Mouse (Mus musculus) spleen, adult 2 months (tissue): ENCODE results near the gene Socs3. TPM values are rescaled to one million over a fixed set of nuclear protein-coding genes. Genes with fewer than 3 reads are reported as not detected.

ENCODE experiments used
- DNase-seq, 2 experiments: peaks; one replicate each; pipeline versions ENCODE4 v3.0.0 to v3.0.0-alpha.2; 2012 to 2021; ENCODE audit warnings: low spot score in 2 of 2, low read depth in 1 of 2
- H3K27ac ChIP-seq: fragments of 200-500 bp; 2 replicates; pipeline ENCODE4 v1.5.1; 2012; ENCODE audit warnings: low read length, inconsistent platforms; ENCODE audit not compliant: insufficient read depth
- H3K27me3 ChIP-seq: fragments of 200-500 bp; 2 replicates; pipeline ENCODE4 v1.6.1; 2012; ENCODE audit warnings: mild to moderate bottlenecking, moderate library complexity, low read length, inconsistent platforms; ENCODE audit not compliant: control insufficient read depth, insufficient read depth
- H3K36me3 ChIP-seq: fragments of 200-500 bp; 2 replicates; pipeline ENCODE4 v1.6.1; 2012; ENCODE audit warnings: mild to moderate bottlenecking, low read length, inconsistent platforms; ENCODE audit not compliant: control insufficient read depth, insufficient read depth
- H3K4me1 ChIP-seq: fragments of 200-500 bp; 2 replicates; pipeline ENCODE4 v1.6.1; 2011; ENCODE audit warnings: inconsistent platforms; ENCODE audit not compliant: control insufficient read depth, insufficient read depth, insufficient read length
- H3K4me3 ChIP-seq: fragments of 200-500 bp; 2 replicates; pipeline ENCODE4 v1.5.1; 2011; ENCODE audit warnings: mild to moderate bottlenecking, inconsistent platforms; ENCODE audit not compliant: insufficient read depth, insufficient read length; ENCODE audit errors: extremely low read depth
- CTCF ChIP-seq: fragments of 200-500 bp; IDR thresholded peaks from 2 replicates; pipeline ENCODE4 v1.5.1; 2011; ENCODE audit warnings: mild to moderate bottlenecking, inconsistent platforms; ENCODE audit not compliant: insufficient read depth, insufficient read length, insufficient replicate concordance; ENCODE audit errors: extremely low read depth
- POLR2A ChIP-seq: fragments of 200-500 bp; IDR thresholded peaks from 2 replicates; pipeline ENCODE4 v1.6.1; 2011; ENCODE audit warnings: low read depth, low read length, inconsistent platforms
- WGBS: fragments of 180-500 bp; shearing (Covaris S2); methylation state at CpG from one replicate; pipeline ENCODE4 v1.1.7; 2018; 5-methylcytosine and 5-hydroxymethylcytosine counted together
- polyA plus RNA-seq: library from polyadenylated mRNA; depleted of rRNA; stranded (reverse); fragments of >200 nt; gene quantifications from 2 replicates; pipeline ENCODE4 v1.2.3, GENCODE M21; 2012; rRNA removed

Socs3 gene
- polyA plus RNA-seq = 22.0 and 31.0 TPM in 2 replicates

DNA sequence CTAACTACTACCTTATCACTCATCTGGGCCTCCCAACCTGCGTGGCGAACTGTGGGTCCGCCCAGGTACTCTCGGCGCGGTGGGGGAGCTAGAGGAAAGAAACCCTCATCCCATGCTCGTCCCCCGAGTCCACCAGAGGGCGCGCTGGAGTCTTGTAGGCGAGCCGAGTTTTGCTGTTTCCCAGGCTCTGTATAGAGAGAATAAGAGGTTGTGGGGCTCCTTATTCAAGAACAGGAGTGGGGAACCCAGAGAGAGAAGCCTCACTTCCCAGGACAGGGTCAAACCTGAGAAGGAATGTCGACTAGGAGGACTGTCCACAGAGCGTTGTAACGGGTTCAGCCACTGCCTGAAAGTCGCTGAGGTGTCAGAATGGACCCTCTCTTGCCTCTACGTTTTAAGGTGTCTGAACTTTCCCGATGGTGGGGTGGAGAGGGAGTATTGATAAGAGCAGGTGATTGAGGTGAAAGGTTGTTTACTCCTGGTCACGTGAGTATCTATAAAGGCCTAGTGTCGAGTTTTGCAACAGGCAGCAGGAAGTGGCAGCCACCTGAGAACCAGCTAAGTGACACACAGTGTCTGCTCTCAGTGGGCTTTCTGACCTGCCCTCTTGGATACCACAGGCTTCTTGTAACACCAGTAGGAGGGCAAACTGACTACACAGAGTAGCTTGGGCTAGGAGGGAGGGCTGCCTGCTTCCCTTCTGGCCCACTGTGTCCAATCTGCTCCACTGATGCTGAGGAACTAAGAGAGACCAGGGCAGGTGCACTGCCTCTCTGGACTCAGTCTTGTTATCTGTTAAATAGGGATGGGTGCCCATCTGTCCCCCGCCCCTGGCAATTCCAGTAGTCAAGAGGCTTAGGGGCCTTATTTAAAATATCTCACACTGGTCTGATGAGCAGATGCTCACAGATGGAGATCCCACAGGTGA is at the start of gene Socs3:
Socs3 (minus strand) TSS at position 103 of the 928 bp plus-strand sequence.
- Histone ChIP-seq H3K27me3 (peaks cover 9% of the 10 kb centered on the region), H3K4me3 (peak within 1 kb of the TSS; percentile 76), H3K36me3 (peaks cover 11% of the 10 kb centered on the region), H3K27ac (peak within 1 kb of the TSS; percentile 82), H3K4me1 (peaks cover 33% of the 10 kb centered on the region)
- 14% methylated on average over 21 of the region's 21 CpGs for WGBS
- peak; percentile 80 to 92 for DNase-seq
- TF ChIP-seq POLR2A (no peak), CTCF (peak; percentile 94)

- H3K36me3 ChIP-seq = peaks cover 13% of the 10 kb centered on the region; the same call in 1 of the 2 replicates
- no peak for DNase-seq
- 96% methylated on average over 4 of the region's 4 CpGs for WGBS
- H3K4me1 ChIP-seq = peaks cover 24% of the 10 kb centered on the region; the same call in 1 of the 2 replicates
- no peak overlapping the region for H3K4me3 ChIP-seq
- TF ChIP-seq CTCF = peak; percentile 10; the same call in 1 of the 2 replicates
- TF ChIP-seq POLR2A = no peak
- H3K27ac ChIP-seq = no peak overlapping the region
- H3K27me3 ChIP-seq = no peaks in the 10 kb centered on the region
Measured at GRCm38 (mm10) chr11:118018328-118018727, 48.5 kb upstream of the Socs3 start.

GRCm38 (mm10) chr11:118015381-118016145 is 45.7 kb upstream of the Socs3 start:
- H3K4me3 ChIP-seq = peak overlapping the region; percentile 29; the same call in 1 of the 2 replicates
- peaks cover 7% of the 10 kb centered on the region; the same call in 1 of the 2 replicates for H3K36me3 ChIP-seq
- peak overlapping the region; percentile 85 for H3K27ac ChIP-seq
- H3K27me3 ChIP-seq = no peaks in the 10 kb centered on the region
- no peak for TF ChIP-seq POLR2A
- TF ChIP-seq CTCF = no peak
- DNase-seq = peak in 1 of 2 experiments; percentile 29
- peaks cover 24% of the 10 kb centered on the region; the same call in 1 of the 2 replicates for H3K4me1 ChIP-seq
- 55% methylated on average over 8 of the region's 8 CpGs for WGBS

- peaks cover 3% of the 10 kb centered on the region; the same call in 1 of the 2 replicates for H3K36me3 ChIP-seq
- peak overlapping the region; percentile 85 for H3K27ac ChIP-seq
- WGBS = 36% methylated on average over 12 of the region's 12 CpGs
- H3K27me3 ChIP-seq = no peaks in the 10 kb centered on the region
- DNase-seq = peak; percentile 28 to 56
- peak overlapping the region; percentile 41; the same call in 1 of the 2 replicates for H3K4me3 ChIP-seq
- H3K4me1 ChIP-seq = peaks cover 24% of the 10 kb centered on the region; the same call in 1 of the 2 replicates
- no peak for TF ChIP-seq CTCF
- TF ChIP-seq POLR2A = 0 out of 2 replicates have a peak, but pooled peaks have one; percentile 10
Measured at GRCm38 (mm10) chr11:118014391-118014995, 44.6 kb upstream of the Socs3 start.

DNA sequence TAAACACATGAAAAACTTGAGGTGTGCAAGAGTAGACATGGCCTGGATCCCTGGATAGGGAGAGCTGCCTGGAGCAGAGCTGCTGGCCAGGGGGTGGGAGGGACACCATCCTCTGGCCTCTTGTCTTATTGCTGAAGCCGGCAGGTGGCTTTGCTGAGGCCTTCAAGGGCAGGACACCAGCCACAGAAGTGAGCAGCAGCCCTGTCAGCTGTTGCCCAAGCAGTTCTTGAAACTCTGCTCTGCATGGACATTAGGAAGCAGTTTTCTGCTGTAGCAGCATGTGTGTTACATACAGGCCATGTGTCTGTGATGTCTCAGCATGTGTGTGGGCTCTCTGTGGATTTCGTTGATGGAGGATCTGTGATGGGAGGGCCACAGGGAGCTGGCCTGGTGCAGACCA is 43.5 kb upstream of the Socs3 start:
- Histone ChIP-seq H3K27ac (no peak overlapping the region), H3K27me3 (no peaks in the 10 kb centered on the region), H3K36me3 (peaks cover 3% of the 10 kb centered on the region; the same call in 1 of the 2 replicates), H3K4me3 (no peak overlapping the region), H3K4me1 (peaks cover 24% of the 10 kb centered on the region; the same call in 1 of the 2 replicates)
- no peak for DNase-seq
- no peak for TF ChIP-seq POLR2A
- TF ChIP-seq CTCF = no peak
- WGBS = 81% methylated on average over 2 of the region's 2 CpGs

DNA sequence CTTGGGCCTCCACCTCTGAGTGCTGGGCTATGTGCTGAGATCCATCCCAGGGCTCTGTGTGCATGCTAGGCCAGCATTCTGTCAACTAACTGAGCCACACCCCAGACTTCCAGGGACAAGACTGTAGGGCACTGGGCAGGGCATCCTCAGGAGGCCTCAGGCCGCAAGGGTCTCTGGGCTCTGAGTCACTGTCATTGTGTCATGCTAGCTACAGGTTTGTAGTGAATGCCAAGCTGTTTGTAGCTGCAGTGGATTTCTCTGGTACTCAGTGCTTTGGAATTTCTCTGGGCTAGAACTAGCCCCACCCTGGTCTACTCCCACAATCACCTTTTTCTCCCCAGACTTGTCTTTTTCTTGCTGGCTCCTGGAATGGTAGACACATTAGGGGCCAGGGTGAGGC is 42.7 kb upstream of the Socs3 start:
- Histone ChIP-seq H3K27me3 (no peaks in the 10 kb centered on the region), H3K4me1 (peaks cover 24% of the 10 kb centered on the region; the same call in 1 of the 2 replicates), H3K4me3 (no peak overlapping the region), H3K36me3 (no peaks in the 10 kb centered on the region), H3K27ac (no peak overlapping the region)
- WGBS = 96% methylated on average over 1 of the region's 1 CpGs
- DNase-seq = no peak
- TF ChIP-seq POLR2A (no peak), CTCF (no peak)
